Mouse (Mus musculus) stomach, embryonic 16.5 days (tissue): ENCODE data around the gene Srsf1. TPM values are rescaled to one million over a fixed set of nuclear protein-coding genes. Genes with fewer than 3 reads are reported as not detected.

ENCODE experiments used
- ATAC-seq: fragments of 200-750 bp; cut with Nextera tagmentation; 2 replicates; pipeline ENCODE4 v1.8.0; 2017; ENCODE audit warnings: moderate number of reproducible peaks, moderate TSS enrichment; ENCODE audit not compliant: insufficient read depth, low FRiP score
- H3K27ac ChIP-seq: fragments of 300-500 bp; sonication (generic); 2 replicates; pipeline ENCODE4 v1.5.1; 2014; ENCODE audit warnings: low read length
- H3K27me3 ChIP-seq: fragments of 300-500 bp; sonication (generic); 2 replicates; pipeline ENCODE4 v1.6.1; 2014; ENCODE audit warnings: low read length, control low read depth, mixed read lengths; ENCODE audit not compliant: control insufficient read depth, insufficient read depth
- H3K36me3 ChIP-seq: fragments of 300-500 bp; sonication (generic); 2 replicates; pipeline ENCODE4 v1.6.1; 2014; ENCODE audit warnings: low read length; ENCODE audit not compliant: control insufficient read depth, insufficient read depth
- H3K4me1 ChIP-seq: fragments of 300-500 bp; sonication (generic); 2 replicates; pipeline ENCODE4 v1.6.1; 2014; ENCODE audit warnings: low read length, control low read depth, mixed read lengths; ENCODE audit not compliant: control insufficient read depth, insufficient read depth
- H3K4me2 ChIP-seq: fragments of 300-500 bp; sonication (generic); 2 replicates; pipeline ENCODE4 v1.6.1; 2014; ENCODE audit warnings: low read depth, low read length, mixed read lengths
- H3K4me3 ChIP-seq: fragments of 300-500 bp; sonication (generic); replicated peaks from 2 replicates; pipeline ENCODE4 v1.5.1; 2014; ENCODE audit warnings: mild to moderate bottlenecking, low read length
- H3K9ac ChIP-seq: fragments of 300-500 bp; sonication (generic); 2 replicates; pipeline ENCODE4 v1.6.1; 2014; ENCODE audit warnings: low read length
- H3K9me3 ChIP-seq: fragments of 300-500 bp; sonication (generic); replicated peaks from 2 replicates; pipeline ENCODE4 v1.6.1; 2016; ENCODE audit warnings: low read length, control low read depth; ENCODE audit not compliant: control insufficient read depth
- WGBS: fragments of 180-500 bp; shearing (Covaris S2); extraction: QIAGEN DNeasy Blood & Tissue Kit; methylation state at CpG from one replicate; pipeline ENCODE4 v1.1.7; 2014; 5-methylcytosine and 5-hydroxymethylcytosine counted together
- polyA plus RNA-seq: library from polyadenylated mRNA; unstranded; fragments of >200 nt; fragmentation: Nextera tagmentation; extraction: Ambion mirVana; gene quantifications from 2 replicates; pipeline ENCODE4 v1.2.1, GENCODE M21; 2015

The Srsf1 gene
- polyA plus RNA-seq, 1 experiment from 2014 or later = 201 TPM

- Histone ChIP-seq H3K36me3 (no peaks in the 10 kb centered on the region), H3K4me1 (peaks cover 28% of the 10 kb centered on the region), H3K4me2 (peak within 1 kb of the TSS; percentile 64), H3K4me3 (peak within 1 kb of the TSS; percentile 79), H3K9ac (peak within 1 kb of the TSS; percentile 99), H3K27ac (peak within 1 kb of the TSS; percentile 94), H3K9me3 (no peaks in the 10 kb centered on the region), H3K27me3 (no peaks in the 10 kb centered on the region)
- WGBS = 26% methylated on average over 17 of the region's 17 CpGs
- ATAC-seq = no peak
Observed at GRCm38 (mm10) chr11:88098021-88098729, 51.0 kb downstream of the Srsf1 start, which contains the start of gene Cuedc1. Gene Cuedc1, plus strand, starts transcription at chr11:88098058.

GRCm38 (mm10) chr11:88098787-88099598 is 51.8 kb downstream of the Srsf1 start:
- peak overlapping the region; percentile 64 for H3K4me2 ChIP-seq
- under 1% methylated on average over 85 of the region's 95 CpGs for WGBS
- peak; percentile 72 for ATAC-seq

GRCm38 (mm10) chr11:88099599-88100023 is 52.4 kb downstream of the Srsf1 start:
- WGBS = under 1% methylated on average over 33 of the region's 38 CpGs
- H3K4me1 ChIP-seq = peaks cover 28% of the 10 kb centered on the region
- no peaks in the 10 kb centered on the region for H3K9me3 ChIP-seq
- peak; percentile 57 for ATAC-seq
- H3K4me2 ChIP-seq = peak overlapping the region; percentile 64
- H3K27me3 ChIP-seq = no peaks in the 10 kb centered on the region
- peak overlapping the region; percentile 94 for H3K27ac ChIP-seq
- no peaks in the 10 kb centered on the region for H3K36me3 ChIP-seq
- peak overlapping the region; percentile 99 for H3K9ac ChIP-seq
- peak overlapping the region; percentile 79 for H3K4me3 ChIP-seq

More at GRCm38 (mm10) chr11:88098787-88099598, 51.8 kb downstream of the Srsf1 start:
- peak overlapping the region; percentile 94 for H3K27ac ChIP-seq
- H3K9me3 ChIP-seq = no peaks in the 10 kb centered on the region
- H3K36me3 ChIP-seq = no peaks in the 10 kb centered on the region
- H3K9ac ChIP-seq = peak overlapping the region; percentile 99
- peak overlapping the region; percentile 79 for H3K4me3 ChIP-seq
- H3K27me3 ChIP-seq = no peaks in the 10 kb centered on the region
- H3K4me1 ChIP-seq = peaks cover 28% of the 10 kb centered on the region

GRCm38 (mm10) chr11:88100170-88100569 is 53.0 kb downstream of the Srsf1 start:
- H3K36me3 ChIP-seq = no peaks in the 10 kb centered on the region
- H3K27ac ChIP-seq = no peak overlapping the region
- H3K4me3 ChIP-seq = peak overlapping the region; percentile 79
- no peak for ATAC-seq
- no peaks in the 10 kb centered on the region for H3K27me3 ChIP-seq
- 37% methylated on average over 4 of the region's 4 CpGs for WGBS
- peak overlapping the region; percentile 64 for H3K4me2 ChIP-seq
- no peaks in the 10 kb centered on the region for H3K9me3 ChIP-seq
- peaks cover 28% of the 10 kb centered on the region for H3K4me1 ChIP-seq
- peak overlapping the region; percentile 99 for H3K9ac ChIP-seq

Other genes with a start within 250 kb of the Srsf1 start
- 0.25 and 0.41 TPM in 2 replicates for gene Lpo, start 219.1 kb upstream of the Srsf1 start, polyA plus RNA-seq
- gene Mks1, start 194.2 kb upstream of the Srsf1 start, polyA plus RNA-seq = 12.5 and 14.3 TPM in 2 replicates
- gene Epx, start 171.8 kb upstream of the Srsf1 start, polyA plus RNA-seq = 0.15 and 0.35 TPM in 2 replicates
- not detected in 2 replicates for gene Olfr462, start 155.1 kb upstream of the Srsf1 start, polyA plus RNA-seq
- gene Olfr463, start 150.0 kb upstream of the Srsf1 start, polyA plus RNA-seq = not detected in 2 replicates
- not detected in 2 replicates for gene Olfr464, start 126.4 kb upstream of the Srsf1 start, polyA plus RNA-seq
- gene Dynll2, start 59.8 kb upstream of the Srsf1 start, polyA plus RNA-seq = 14.6 and 16.5 TPM in 2 replicates
- gene Vezf1, start 20.9 kb downstream of the Srsf1 start, polyA plus RNA-seq = 28.5 and 30.5 TPM in 2 replicates
- gene Cuedc1, start 50.7 kb downstream of the Srsf1 start, polyA plus RNA-seq = 11.3 and 11.5 TPM in 2 replicates
- gene Mrps23, start 157.0 kb downstream of the Srsf1 start, polyA plus RNA-seq = 50.1 and 57.9 TPM in 2 replicates
- gene Ccdc182, start 246.7 kb downstream of the Srsf1 start, polyA plus RNA-seq = not detected in 2 replicates